Mouse (Mus musculus) MEL (cell line): ENCODE results near the gene Rcn1. TPM values are rescaled to one million over a fixed set of nuclear protein-coding genes. Genes with fewer than 3 reads are reported as not detected.

Source experiments
- DNase-seq: peaks from one replicate; pipeline ENCODE4 v3.0.0; 2011; ENCODE audit warnings: low read depth, low spot score
- H3K27ac ChIP-seq: 2 replicates; pipeline ENCODE4 v1.5.1; 2012; ENCODE audit warnings: low read depth, mild to moderate bottlenecking, control low read depth, low read length, moderate library complexity; ENCODE audit not compliant: control insufficient read depth
- H3K27me3 ChIP-seq, 2 experiments: fragments of 150-350 bp in 1 of 2; sonication (generic) in 1 of 2; 2 replicates each; pipeline ENCODE4 v1.6.1; 2012; ENCODE audit warnings: low read length in 2 of 2, mild to moderate bottlenecking in 2 of 2, improper control_type of control experiment in 1 of 2, moderate library complexity in 1 of 2; ENCODE audit not compliant: insufficient read depth in 2 of 2, control insufficient read depth in 1 of 2
- H3K36me3 ChIP-seq, 2 experiments: 2 replicates each; pipeline ENCODE4 v1.6.1; 2012 to 2014; ENCODE audit warnings: low read length in 2 of 2, improper control_type of control experiment in 1 of 2, inconsistent platforms in 1 of 2, mild to moderate bottlenecking in 1 of 2; ENCODE audit not compliant: insufficient read depth in 2 of 2, control insufficient read depth in 1 of 2
- H3K4me1 ChIP-seq, 2 experiments: fragments of 150-350 bp in 1 of 2; sonication (generic) in 1 of 2; 2 replicates each; pipeline ENCODE4 v1.6.1; 2012; ENCODE audit warnings: low read length in 2 of 2, improper control_type of control experiment in 1 of 2, mild to moderate bottlenecking in 1 of 2; ENCODE audit not compliant: insufficient read depth in 2 of 2, control insufficient read depth in 1 of 2
- H3K4me3 ChIP-seq, 2 experiments: fragments of 150-350 bp in 1 of 2; sonication (generic) in 1 of 2; 2 replicates each; pipeline ENCODE4 v1.5.1; 2012; ENCODE audit warnings: low read depth in 2 of 2, low read length in 2 of 2, mild to moderate bottlenecking in 2 of 2, moderate library complexity in 2 of 2, control low read depth in 1 of 2, improper control_type of control experiment in 1 of 2; ENCODE audit not compliant: control insufficient read depth in 1 of 2, insufficient read depth in 1 of 2
- H3K79me2 ChIP-seq: 2 replicates; pipeline ENCODE4 v1.6.1; 2012; ENCODE audit warnings: mild to moderate bottlenecking, low read length, moderate library complexity; ENCODE audit not compliant: control insufficient read depth, poor library complexity, insufficient read depth
- H3K9ac ChIP-seq: 2 replicates; pipeline ENCODE4 v1.6.1; 2012; ENCODE audit warnings: low read depth, mild to moderate bottlenecking, control low read depth, low read length, moderate library complexity; ENCODE audit not compliant: control insufficient read depth, poor library complexity, severe bottlenecking
- H3K9me3 ChIP-seq: fragments of 150-350 bp; sonication (generic); replicated peaks from 2 replicates; pipeline ENCODE4 v1.6.1; 2012; ENCODE audit warnings: mild to moderate bottlenecking, low read length, improper control_type of control experiment, moderate library complexity; ENCODE audit not compliant: insufficient read depth
- BHLHE40 ChIP-seq: IDR thresholded peaks from 2 replicates; pipeline ENCODE4 v1.6.1; 2012; ENCODE audit warnings: low read depth, mild to moderate bottlenecking, inconsistent platforms, low read length, improper control_type of control experiment, borderline replicate concordance
- ELF1 ChIP-seq: IDR thresholded peaks from 2 replicates; pipeline ENCODE4 v1.6.1; 2014; ENCODE audit warnings: low read depth, mild to moderate bottlenecking, inconsistent platforms, low read length, improper control_type of control experiment, moderate library complexity
- EP300 ChIP-seq, 2 experiments: IDR thresholded peaks; 2 replicates each; pipeline ENCODE4 v1.6.1; 2011; ENCODE audit warnings: improper control_type of control experiment in 2 of 2, low read length in 2 of 2, low read depth in 1 of 2, mild to moderate bottlenecking in 1 of 2
- ETS1 ChIP-seq: IDR thresholded peaks from 2 replicates; pipeline ENCODE4 v1.6.1; 2012; ENCODE audit warnings: low read depth, mild to moderate bottlenecking, inconsistent platforms, low read length, improper control_type of control experiment, moderate library complexity
- MAFK ChIP-seq: IDR thresholded peaks from 2 replicates; pipeline ENCODE4 v1.6.1; 2011; ENCODE audit warnings: low read depth, mild to moderate bottlenecking, low read length, improper control_type of control experiment, borderline replicate concordance
- MYC ChIP-seq: IDR thresholded peaks from 2 replicates; pipeline ENCODE4 v1.6.1; 2011; ENCODE audit warnings: low read depth, mild to moderate bottlenecking, low read length, improper control_type of control experiment, moderate library complexity
- NELFE ChIP-seq: IDR thresholded peaks from 2 replicates; pipeline ENCODE4 v1.6.1; 2011; ENCODE audit warnings: low read depth, low read length, improper control_type of control experiment
- NRF1 ChIP-seq: IDR thresholded peaks from 2 replicates; pipeline ENCODE4 v1.6.1; 2014; ENCODE audit warnings: low read depth, mild to moderate bottlenecking, inconsistent platforms, low read length, improper control_type of control experiment, moderate library complexity; ENCODE audit not compliant: poor library complexity, insufficient read depth, severe bottlenecking
- RCOR1 ChIP-seq: IDR thresholded peaks from 2 replicates; pipeline ENCODE4 v1.6.1; 2012; ENCODE audit warnings: low read depth, mild to moderate bottlenecking, inconsistent platforms, low read length, improper control_type of control experiment
- SMC3 ChIP-seq: IDR thresholded peaks from 2 replicates; pipeline ENCODE4 v1.6.1; 2011; ENCODE audit warnings: low read depth, low read length, improper control_type of control experiment
- TAL1 ChIP-seq: IDR thresholded peaks from 2 replicates; pipeline ENCODE4 v1.6.1; 2012; ENCODE audit warnings: mild to moderate bottlenecking, inconsistent platforms, low read length, moderate library complexity, mixed read lengths
- TCF12 ChIP-seq: IDR thresholded peaks from 2 replicates; pipeline ENCODE4 v1.6.1; 2014; ENCODE audit warnings: low read depth, mild to moderate bottlenecking, inconsistent platforms, low read length, improper control_type of control experiment, moderate library complexity
- USF1 ChIP-seq: IDR thresholded peaks from 2 replicates; pipeline ENCODE4 v1.6.1; 2014; ENCODE audit warnings: low read depth, mild to moderate bottlenecking, inconsistent platforms, low read length, improper control_type of control experiment, moderate library complexity
- ZC3H11A ChIP-seq: IDR thresholded peaks from 2 replicates; pipeline ENCODE4 v1.6.1; 2012; ENCODE audit warnings: low read depth, mild to moderate bottlenecking, inconsistent platforms, low read length, improper control_type of control experiment
- ZNF384 ChIP-seq: IDR thresholded peaks from 2 replicates; pipeline ENCODE4 v1.6.1; 2012; ENCODE audit warnings: low read depth, mild to moderate bottlenecking, inconsistent platforms, low read length, improper control_type of control experiment
- polyA plus RNA-seq, 2 experiments: library from polyadenylated mRNA; stranded (reverse) in 1 of 2; unstranded in 1 of 2; fragments of >175 nt in 1 of 2; fragments of >200 nt in 1 of 2; gene quantifications; 2 replicates each; pipeline versions ENCODE4 v1.2.1 to v1.2.4; 2012; ENCODE audit warnings: low replicate concordance in 2 of 2, low read depth in 1 of 2; ENCODE audit not compliant: insufficient read length in 2 of 2, insufficient read depth in 1 of 2, missing spikeins in 1 of 2
- total RNA-seq: library from RNA; depleted of rRNA; stranded (reverse); fragments of 300-350 nt; gene quantifications from 2 replicates; pipeline ENCODE4 v1.2.3, GENCODE M21; 2012

Rcn1 gene
- total and polyA plus RNA-seq, 3 experiments: 45.7 to 51.0 TPM; not detected in 1

DNA sequence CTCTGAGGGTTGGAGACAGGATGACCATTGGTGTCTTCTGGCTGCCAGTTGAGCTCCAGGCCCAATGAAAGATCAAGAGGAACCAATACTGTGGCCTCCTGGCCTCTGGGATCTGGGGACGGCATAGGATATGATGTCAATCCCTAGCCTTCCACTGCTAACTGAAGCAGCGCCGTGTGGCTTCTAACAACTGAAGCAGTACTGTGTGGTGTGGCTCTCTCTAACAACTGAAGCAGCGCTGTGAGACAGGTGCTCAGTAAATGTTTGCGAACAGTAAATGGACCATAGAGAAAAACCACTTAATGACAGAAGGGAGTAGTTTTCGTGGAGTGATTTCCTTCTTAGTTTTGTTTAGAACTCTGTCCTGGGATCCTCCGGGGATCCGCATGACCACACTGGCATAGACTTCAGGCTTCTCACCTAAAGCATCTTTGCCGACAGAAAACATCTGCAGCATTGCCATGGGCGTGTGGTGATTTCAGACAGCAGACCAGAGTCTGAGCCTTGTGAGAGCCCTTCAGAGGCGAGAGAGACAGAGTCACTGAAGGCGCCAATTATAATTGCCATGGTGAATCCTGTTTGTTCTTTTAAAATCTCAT, 19.6 kb upstream of the Rcn1 start:
- no peaks in the 10 kb centered on the region for H3K27me3 ChIP-seq
- H3K27ac ChIP-seq: no peak overlapping the region
- TF ChIP-seq SMC3 (no peak), USF1 (no peak), ZNF384 (no peak), NRF1 (no peak), RCOR1 (no peak), ELF1 (no peak), MYC (no peak), MAFK (no peak), ZC3H11A (no peak), BHLHE40 (no peak), NELFE (no peak)
- no peaks in the 10 kb centered on the region for H3K79me2 ChIP-seq
- no peak for DNase-seq
- H3K9me3 ChIP-seq: no peaks in the 10 kb centered on the region
- H3K36me3 ChIP-seq: peaks cover 0 to 7% of the 10 kb centered on the region in 2 experiments; a peak in 2 of 4 replicates
- no peak overlapping the region for H3K4me3 ChIP-seq
- H3K4me1 ChIP-seq: peaks cover 6 to 14% of the 10 kb centered on the region in 2 experiments
- H3K9ac ChIP-seq: no peak overlapping the region

- Histone ChIP-seq H3K27ac (no peak overlapping the region), H3K79me2 (no peaks in the 10 kb centered on the region), H3K4me1 (peaks cover 6 to 14% of the 10 kb centered on the region in 2 experiments), H3K9ac (no peak overlapping the region), H3K9me3 (no peaks in the 10 kb centered on the region), H3K4me3 (no peak overlapping the region), H3K27me3 (no peaks in the 10 kb centered on the region), H3K36me3 (peaks cover 0 to 8% of the 10 kb centered on the region in 2 experiments; a peak in 2 of 4 replicates)
- DNase-seq: peak; percentile 74
- TF ChIP-seq EP300 (IDR thresholded peaks at IDR 0.05; ENCODE audit: low read depth in 1 of 2, low read length in 2 of 2) (peak; percentile 47 to 50; a peak in 2 of 4 replicates), TAL1 (no peak), TCF12 (peak; percentile 51; the same call in 1 of the 2 replicates), ETS1 (peak; percentile 55), NELFE (no peak)
Observed at GRCm38 (mm10) chr2:105417663-105418062, 18.5 kb upstream of the Rcn1 start.
